Mouse (Mus musculus) lung, adult 2 months (tissue): ENCODE results near the gene Zbtb18.

Experiments
- CTCF ChIP-seq: fragments of 200-500 bp; IDR thresholded peaks from 2 replicates; pipeline ENCODE4 v1.5.1; 2011; ENCODE audit warnings: mild to moderate bottlenecking, low read length, control low read depth; ENCODE audit not compliant: insufficient read depth
- POLR2A ChIP-seq: fragments of 200-500 bp; IDR thresholded peaks from 2 replicates; pipeline ENCODE4 v1.6.1; 2011; ENCODE audit warnings: low read depth, mild to moderate bottlenecking, control low read depth, low read length, borderline replicate concordance; ENCODE audit errors: extremely low read depth

DNA sequence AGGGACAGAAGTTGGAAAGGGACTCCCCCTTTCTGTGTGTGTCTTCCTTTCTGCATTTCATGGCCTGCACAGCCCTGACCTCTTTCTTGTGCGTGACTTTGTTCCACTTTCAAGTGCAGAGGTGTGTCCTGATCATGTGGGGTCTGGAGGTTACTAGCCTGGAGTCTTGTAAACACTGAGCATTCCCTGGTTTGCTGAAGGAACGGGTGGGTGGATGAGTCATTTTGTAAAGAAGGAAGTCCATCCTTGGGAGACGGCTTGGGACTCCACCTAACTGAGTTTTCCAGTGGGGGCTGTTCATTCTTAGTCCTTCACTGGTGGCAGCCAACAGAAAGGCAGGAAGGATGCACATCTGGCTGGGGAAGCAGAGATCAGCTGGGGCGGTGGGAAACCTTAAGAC lies 27.9 kb downstream of the Zbtb18 start:
- TF ChIP-seq POLR2A (no peak), CTCF (no peak)
